Mouse (Mus musculus): Measurements from ENCODE around the gene Ltbp1. TPM values are rescaled to one million over a fixed set of nuclear protein-coding genes. Genes with fewer than 3 reads are reported as not detected.

Ltbp1 gene
- total and polyA plus RNA-seq, 3 experiments, result 2.3 to 6.4 (median 2.5) TPM

- Histone ChIP-seq H3K4me3 (replicated peaks in 1 of 3; ENCODE audit: low read depth in 2 of 3, low read length in 2 of 3, poor library complexity in 1 of 3) (no peak overlapping the region), H3K27ac (ENCODE audit: insufficient read depth, low read depth) (no peak overlapping the region), H3K9ac (ENCODE audit: insufficient read depth, low read depth) (no peak overlapping the region), H3K27me3 (replicated peaks) (no peaks in the 10 kb centered on the region), H3K9me3 (replicated peaks; ENCODE audit: low read length) (no peaks in the 10 kb centered on the region), H3K4me2 (ENCODE audit: insufficient read depth, low read depth, poor library complexity, severe bottlenecking) (no peak overlapping the region), H3K36me3 (replicated peaks in 1 of 2; ENCODE audit: control insufficient read depth in 1 of 2, insufficient read depth in 1 of 2, low read length in 1 of 2) (no peaks in the 10 kb centered on the region), H3K4me1 (ENCODE audit: control insufficient read depth in 1 of 2, insufficient read depth in 2 of 2) (no peaks in the 10 kb centered on the region), H3K79me2 (replicated peaks; ENCODE audit: control insufficient read depth, extremely low read depth, insufficient read depth, poor library complexity, severe bottlenecking) (no peaks in the 10 kb centered on the region)
- dilution Hi-C loops (cut with MboI; ENCODE audit: extremely low pct_ligation_motif_present, extremely low pct_unique_long_range_greater_than_20kb, low sequenced_read_pairs) (no loop called here), in situ Hi-C loops (cut with MboI; ENCODE audit: low pct_ligation_motif_present, low pct_unique_long_range_greater_than_20kb, low sequenced_read_pairs) (no loop called here)
- DNase-seq (ENCODE audit: extremely low read depth), result no peak
- TF ChIP-seq EP300 (IDR thresholded peaks at IDR 0.05; ENCODE audit: low read length) (no peak), ZKSCAN1 (IDR thresholded peaks at IDR 0.05; ENCODE audit: borderline replicate concordance, low read depth, low read length) (no peak), ZMIZ1 (IDR thresholded peaks at IDR 0.05; ENCODE audit: low read depth, low read length) (no peak), RCOR1 (conservative IDR thresholded peaks at IDR 0.05; ENCODE audit: low read depth, low read length) (no peak), POLR2A (IDR thresholded peaks at IDR 0.05; ENCODE audit: low read depth, low read length) (no peak), SIN3A (IDR thresholded peaks at IDR 0.05; ENCODE audit: low read length) (no peak), JUN (IDR thresholded peaks at IDR 0.05; ENCODE audit: insufficient read depth, low read depth, low read length) (no peak), ZC3H11A (IDR thresholded peaks at IDR 0.05; ENCODE audit: low read depth, low read length) (no peak), MAX (IDR thresholded peaks at IDR 0.05; ENCODE audit: low read length) (no peak), BHLHE40 (IDR thresholded peaks at IDR 0.05; ENCODE audit: low read depth, low read length) (no peak), CTCF (conservative IDR thresholded peaks at IDR 0.05 in 1 of 2, IDR thresholded peaks at IDR 0.05 in 1 of 2; ENCODE audit: low read depth in 2 of 2, low read length in 2 of 2) (no peak), TBP (conservative IDR thresholded peaks at IDR 0.05; ENCODE audit: low read depth, low read length) (no peak), POLR2AphosphoS2 (IDR thresholded peaks at IDR 0.05; ENCODE audit: low read depth, low read length) (no peak), ZNF384 (IDR thresholded peaks at IDR 0.05; ENCODE audit: low read depth, low read length) (no peak)
Measured at GRCm38 (mm10) chr17:75101994-75102393, 96.6 kb downstream of the Ltbp1 start.

DNA sequence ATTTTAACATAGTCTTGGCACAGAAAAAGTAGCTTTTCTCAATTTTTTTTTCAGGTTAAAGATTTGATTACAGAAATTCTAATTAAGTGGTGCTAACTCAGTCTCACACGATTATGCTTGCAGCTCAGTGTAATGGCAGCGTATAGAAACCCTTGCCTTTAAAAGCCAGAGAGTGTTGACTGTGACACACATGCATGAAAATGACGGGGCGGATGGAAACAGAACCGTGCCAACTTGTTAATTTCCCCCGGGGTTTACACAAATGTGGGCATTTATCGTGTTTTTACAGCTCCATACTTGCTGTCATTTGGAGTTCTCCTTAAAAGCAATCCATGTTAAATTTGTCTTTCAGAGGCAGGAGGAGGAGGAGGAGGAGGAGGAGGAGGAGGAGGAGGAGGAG, 102.0 kb downstream of the Ltbp1 start:
- no peak overlapping the region for H3K27ac ChIP-seq (ENCODE audit: insufficient read depth, low read depth)
- no peaks in the 10 kb centered on the region for H3K36me3 ChIP-seq (replicated peaks in 1 of 2; ENCODE audit: control insufficient read depth in 1 of 2, insufficient read depth in 1 of 2, low read length in 1 of 2)
- no peak overlapping the region for H3K4me3 ChIP-seq (replicated peaks in 1 of 3; ENCODE audit: low read depth in 2 of 3, low read length in 2 of 3, poor library complexity in 1 of 3)
- H3K4me1 ChIP-seq (ENCODE audit: control insufficient read depth in 1 of 2, insufficient read depth in 2 of 2), result no peaks in the 10 kb centered on the region
- H3K27me3 ChIP-seq (replicated peaks), result no peaks in the 10 kb centered on the region
- H3K4me2 ChIP-seq (ENCODE audit: insufficient read depth, low read depth, poor library complexity, severe bottlenecking), result no peak overlapping the region
- H3K79me2 ChIP-seq (replicated peaks; ENCODE audit: control insufficient read depth, extremely low read depth, insufficient read depth, poor library complexity, severe bottlenecking), result no peaks in the 10 kb centered on the region
- no peak for TF ChIP-seq RCOR1 (conservative IDR thresholded peaks at IDR 0.05; ENCODE audit: low read depth, low read length)
- no peak for TF ChIP-seq GABPA (IDR thresholded peaks at IDR 0.05; ENCODE audit: insufficient replicate concordance, low read depth, low read length)
- TF ChIP-seq POLR2AphosphoS2 (IDR thresholded peaks at IDR 0.05; ENCODE audit: low read depth, low read length), result no peak
- TF ChIP-seq CHD2 (IDR thresholded peaks at IDR 0.05; ENCODE audit: low read length), result no peak
- no peak for TF ChIP-seq MAX (IDR thresholded peaks at IDR 0.05; ENCODE audit: low read length)
- TF ChIP-seq SMC3 (IDR thresholded peaks at IDR 0.05; ENCODE audit: low read depth, low read length), result no peak
- no peak for TF ChIP-seq BHLHE40 (IDR thresholded peaks at IDR 0.05; ENCODE audit: low read depth, low read length)
- no peak for TF ChIP-seq CTCF (conservative IDR thresholded peaks at IDR 0.05 in 1 of 2, IDR thresholded peaks at IDR 0.05 in 1 of 2; ENCODE audit: low read depth in 2 of 2, low read length in 2 of 2)
- no peak for TF ChIP-seq MAZ (IDR thresholded peaks at IDR 0.05; ENCODE audit: low read depth, low read length)
- no peak for TF ChIP-seq ETS1 (conservative IDR thresholded peaks at IDR 0.05; ENCODE audit: low read depth, low read length)
- no peak for TF ChIP-seq ZKSCAN1 (IDR thresholded peaks at IDR 0.05; ENCODE audit: borderline replicate concordance, low read depth, low read length)
- TF ChIP-seq EP300 (IDR thresholded peaks at IDR 0.05; ENCODE audit: low read length), result no peak
- TF ChIP-seq TCF12 (IDR thresholded peaks at IDR 0.05; ENCODE audit: low read depth, low read length), result no peak
- in situ Hi-C loops (cut with MboI; ENCODE audit: low pct_ligation_motif_present, low pct_unique_long_range_greater_than_20kb, low sequenced_read_pairs) (no loop called here), dilution Hi-C loops (cut with MboI; ENCODE audit: extremely low pct_ligation_motif_present, extremely low pct_unique_long_range_greater_than_20kb, low sequenced_read_pairs) (no loop called here)
- H3K9ac ChIP-seq (ENCODE audit: insufficient read depth, low read depth), result no peak overlapping the region
- H3K9me3 ChIP-seq (replicated peaks; ENCODE audit: low read length), result no peaks in the 10 kb centered on the region
- DNase-seq (ENCODE audit: extremely low read depth), result no peak

Data from CH12.LX (cell line).